ENCODE assay signal across 8 mouse cellular contexts in the genomic region with DNA sequence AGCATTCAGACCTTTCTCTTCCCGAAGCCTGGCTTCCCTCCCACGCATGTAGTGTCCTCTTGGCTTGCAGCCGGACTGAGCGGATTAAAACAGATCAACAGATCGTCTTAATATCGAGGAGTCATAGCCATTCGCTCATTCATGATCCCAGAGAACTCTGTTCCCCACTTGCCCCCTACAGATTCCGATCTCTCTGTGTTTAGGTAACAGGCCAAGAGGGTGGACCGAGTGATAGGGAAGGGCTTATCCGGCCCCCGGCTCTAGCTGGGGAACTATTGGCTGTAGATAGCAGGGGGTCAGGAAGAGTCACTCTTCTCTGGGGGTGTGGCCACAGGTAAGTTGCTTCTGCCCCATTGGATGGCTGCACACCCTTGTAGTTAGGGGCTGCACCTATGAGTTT.
A peak's percentile ranks its signal among the peaks of the same experiment; 100 is the strongest.
DNase-seq lines count a peak whose midpoint lies in the region; ATAC-seq lines count a peak whose summit lies in the region.

No protein-coding gene starts in this region.

- intact Hi-C loops in heart, postnatal 14 days (cut with DNase I), result loop anchor here (5.0 kb wide), 1 partner anchor 38 kb away; no protein-coding TSS in a partner anchor

- peaks cover 31% of the 10 kb centered on the region for H3K4me1 ChIP-seq in embryonic facial prominence, embryonic 12.5 days
- H3K4me1 ChIP-seq in limb, embryonic 10.5 days, result peaks cover 38% of the 10 kb centered on the region
- H3K4me1 ChIP-seq in midbrain, embryonic 15.5 days, result peaks cover 20% of the 10 kb centered on the region

- H3K9me3 ChIP-seq in embryonic facial prominence, embryonic 12.5 days, result no peaks in the 10 kb centered on the region
- H3K9me3 ChIP-seq in limb, embryonic 10.5 days (replicated peaks), result no peaks in the 10 kb centered on the region
- H3K9me3 ChIP-seq in midbrain, embryonic 15.5 days, result no peaks in the 10 kb centered on the region

- H3K4me2 ChIP-seq in embryonic facial prominence, embryonic 12.5 days (replicated peaks), result peak overlapping the region; percentile 51
- peak overlapping the region; percentile 26; the same call in 1 of the 2 replicates for H3K4me2 ChIP-seq in midbrain, embryonic 15.5 days

- WGBS in embryonic facial prominence, embryonic 12.5 days, result 5% methylated on average over 11 of the region's 11 CpGs
- 3% methylated on average over 11 of the region's 11 CpGs for WGBS in limb, embryonic 10.5 days
- WGBS in midbrain, embryonic 15.5 days, result 7% methylated on average over 11 of the region's 11 CpGs

- no peak overlapping the region for H3K9ac ChIP-seq in embryonic facial prominence, embryonic 12.5 days
- no peak overlapping the region for H3K9ac ChIP-seq in midbrain, embryonic 15.5 days

- H3K27ac ChIP-seq in embryonic facial prominence, embryonic 12.5 days, result no peak overlapping the region
- peak overlapping the region; percentile 46; the same call in 1 of the 2 replicates for H3K27ac ChIP-seq in limb, embryonic 10.5 days
- no peak overlapping the region for H3K27ac ChIP-seq in midbrain, embryonic 15.5 days

- 0 out of 2 replicates have a peak, but pooled peaks have one; percentile 22 for ATAC-seq in embryonic facial prominence, embryonic 12.5 days (ENCODE audit: insufficient number of reproducible peaks, insufficient read depth, low FRiP score, low TSS enrichment)
- no peak for ATAC-seq in midbrain, embryonic 15.5 days (replicated peaks)
- ATAC-seq in CD4-positive, CD25-positive, alpha-beta regulatory T cell, adult 4 months, result no peak

- H3K4me3 ChIP-seq in embryonic facial prominence, embryonic 12.5 days, result no peak overlapping the region; the same call in 1 of the 2 replicates
- peak overlapping the region; percentile 53 for H3K4me3 ChIP-seq in limb, embryonic 10.5 days
- no peak overlapping the region for H3K4me3 ChIP-seq in midbrain, embryonic 15.5 days

- H3K36me3 ChIP-seq in embryonic facial prominence, embryonic 12.5 days, result 0 out of 2 replicates have a peak, but pooled peaks cover 3% of the 10 kb centered on the region
- no peaks in the 10 kb centered on the region for H3K36me3 ChIP-seq in limb, embryonic 10.5 days
- 0 out of 2 replicates have a peak, but pooled peaks cover 6% of the 10 kb centered on the region for H3K36me3 ChIP-seq in midbrain, embryonic 15.5 days (replicated peaks)

- H3K27me3 ChIP-seq in embryonic facial prominence, embryonic 12.5 days, result no peaks in the 10 kb centered on the region
- H3K27me3 ChIP-seq in limb, embryonic 10.5 days (ENCODE audit: low read depth, poor library complexity, severe bottlenecking), result no peaks in the 10 kb centered on the region
- H3K27me3 ChIP-seq in midbrain, embryonic 15.5 days (replicated peaks), result no peaks in the 10 kb centered on the region

- peak; percentile 56 for DNase-seq in cerebellum, adult 11-12 months
- DNase-seq in cerebellum, postnatal 4 days (ENCODE audit: low spot score in 2 of 2), result no peak
- peak; percentile 26 to 27 for DNase-seq in heart, postnatal 14 days
- peak; percentile 38 for DNase-seq in limb, embryonic 10.5 days (ENCODE audit: low spot score)
- no peak for DNase-seq in frontal cortex, adult 2 months (ENCODE audit: extremely low spot score in 1 of 2, low spot score in 1 of 2)

Comparison
In these comparisons a context has a peak if more than half of its experiments do, and no peak if none do; other contexts are left out.
1. DNase-seq: peak in cerebellum, adult 11-12 months (single experiment), heart, postnatal 14 days (2 of 2) and limb, embryonic 10.5 days (single experiment); none in cerebellum, postnatal 4 days (0 of 2) and frontal cortex, adult 2 months (0 of 2).